In the genomic region with DNA sequence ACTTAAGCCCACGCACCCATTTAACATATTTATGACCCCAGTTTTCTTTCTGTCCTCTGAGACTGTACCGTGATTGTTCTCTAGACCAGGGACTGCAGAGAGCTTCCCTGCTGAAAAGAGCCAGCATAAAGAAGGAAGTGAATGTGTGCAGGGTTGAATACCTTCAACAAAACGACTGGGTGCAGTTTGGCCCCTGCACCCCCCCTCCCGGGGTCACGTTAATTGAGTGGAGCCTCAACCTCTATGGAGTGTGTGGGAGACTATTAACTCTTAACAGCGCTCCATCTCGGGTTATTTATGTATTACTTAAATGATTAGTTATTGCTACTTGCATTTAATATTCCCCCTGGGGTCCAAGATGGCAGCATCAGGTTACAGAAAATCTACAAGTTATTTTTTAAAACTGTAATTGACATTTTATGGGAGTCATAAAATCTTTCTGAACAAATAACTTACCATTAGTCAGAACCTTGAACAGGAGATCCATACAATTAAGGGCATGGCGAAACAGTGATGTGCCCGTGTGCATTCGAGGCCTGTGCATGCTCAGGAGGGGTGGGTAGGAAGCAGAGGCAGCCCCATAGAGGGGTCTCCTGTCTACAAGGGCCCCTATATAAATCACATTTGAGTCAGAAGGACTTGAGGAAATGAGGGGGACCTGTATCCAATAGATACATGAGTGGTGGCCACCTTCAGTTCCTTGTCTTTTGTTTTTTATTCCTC, we compare ENCODE assay signal across 15 mouse cellular contexts. TPM values are rescaled to one million over a fixed set of nuclear protein-coding genes. Genes with fewer than 3 reads are reported as not detected.
A peak's percentile ranks its signal among the peaks of the same experiment; 100 is the strongest.
DNase-seq lines count a peak whose midpoint lies in the region; ATAC-seq and TF ChIP-seq lines count a peak whose summit lies in the region.
"Had no signal": no experiment of that assay in that cellular context is flagged by ENCODE, and none has a peak within 500 bp of the region (broad histone marks: within the 10 kb centered on the region; RNA-seq: fewer than 3 reads in every experiment).

No protein-coding gene starts in this region.

- no peak for ATAC-seq in midbrain, postnatal 0 days (ENCODE audit: low FRiP score)
- ATAC-seq in forebrain, embryonic 16.5 days = peak; percentile 86
- peak; percentile 58 for ATAC-seq in midbrain, embryonic 13.5 days
- ATAC-seq in liver, postnatal 0 days = no peak

- no peak overlapping the region for H3K4me3 ChIP-seq in midbrain, embryonic 10.5 days
- no peak overlapping the region for H3K4me3 ChIP-seq in midbrain, postnatal 0 days (ENCODE audit: low read depth, low read length)
- no peak overlapping the region for H3K4me3 ChIP-seq in forebrain, embryonic 16.5 days (replicated peaks; ENCODE audit: low read length)
- H3K4me3 ChIP-seq in midbrain, embryonic 13.5 days (replicated peaks) = no peak overlapping the region
- no peak overlapping the region for H3K4me3 ChIP-seq in liver, postnatal 0 days (ENCODE audit: low read depth, low read length)

- no peak overlapping the region for H3K4me2 ChIP-seq in midbrain, postnatal 0 days (ENCODE audit: low read depth, low read length, poor library complexity, severe bottlenecking)
- H3K4me2 ChIP-seq in forebrain, embryonic 16.5 days (ENCODE audit: low read length) = no peak overlapping the region
- H3K4me2 ChIP-seq in midbrain, embryonic 13.5 days (replicated peaks) = no peak overlapping the region
- H3K4me2 ChIP-seq in liver, postnatal 0 days (ENCODE audit: low read depth, low read length) = no peak overlapping the region
- H3K4me2 ChIP-seq: heart, embryonic 11.5 days had no signal

- DNase-seq in embryo, embryonic 11 days = peak; percentile 57
- no peak for DNase-seq in embryo, embryonic 9.5 days (ENCODE audit: extremely low spot score)
- DNase-seq in midbrain, embryonic 10.5 days (ENCODE audit: low spot score) = no peak
- no peak for DNase-seq in midbrain, postnatal 0 days (ENCODE audit: low spot score)
- DNase-seq in left cerebral cortex, adult 8-10 months (ENCODE audit: low spot score in 2 of 2) = no peak
- DNase-seq in liver, postnatal 0 days = no peak
- DNase-seq: cerebellum, adult 11-12 months; heart, postnatal 4 days; kidney, adult 8-10 months; lung, postnatal 4 days; thymus, postnatal 36 days had no signal

- peak overlapping the region; percentile 38; the same call in 1 of the 2 replicates for H3K27ac ChIP-seq in midbrain, embryonic 10.5 days (replicated peaks)
- H3K27ac ChIP-seq in midbrain, postnatal 0 days (ENCODE audit: low read depth, low read length) = no peak overlapping the region
- no peak overlapping the region for H3K27ac ChIP-seq in forebrain, embryonic 16.5 days (ENCODE audit: low read length)
- no peak overlapping the region for H3K27ac ChIP-seq in midbrain, embryonic 13.5 days
- H3K27ac ChIP-seq in liver, postnatal 0 days (ENCODE audit: low read depth) = no peak overlapping the region

- H3K9ac ChIP-seq in midbrain, postnatal 0 days (replicated peaks; ENCODE audit: low read length, poor library complexity, severe bottlenecking) = no peak overlapping the region
- no peak overlapping the region for H3K9ac ChIP-seq in forebrain, embryonic 16.5 days (replicated peaks; ENCODE audit: low read depth, low read length)
- no peak overlapping the region for H3K9ac ChIP-seq in midbrain, embryonic 13.5 days (replicated peaks)
- no peak overlapping the region for H3K9ac ChIP-seq in liver, postnatal 0 days (replicated peaks)

- WGBS in midbrain, embryonic 10.5 days = 50% methylated on average over 10 of the region's 10 CpGs
- WGBS in midbrain, postnatal 0 days = 40% methylated on average over 10 of the region's 10 CpGs
- WGBS in forebrain, embryonic 16.5 days = 14% methylated on average over 10 of the region's 10 CpGs
- WGBS in midbrain, embryonic 13.5 days = 31% methylated on average over 10 of the region's 10 CpGs
- WGBS in liver, postnatal 0 days (ENCODE audit: insufficient replicate concordance) = 50% methylated on average over 10 of the region's 10 CpGs

- H3K4me1 ChIP-seq in midbrain, embryonic 10.5 days = peaks cover 28% of the 10 kb centered on the region
- no peaks in the 10 kb centered on the region for H3K4me1 ChIP-seq in midbrain, postnatal 0 days (ENCODE audit: insufficient read depth, low read length)
- 0 out of 2 replicates have a peak, but pooled peaks cover 2% of the 10 kb centered on the region for H3K4me1 ChIP-seq in forebrain, embryonic 16.5 days (replicated peaks; ENCODE audit: control insufficient read depth, insufficient read depth, low read length)
- peaks cover 16% of the 10 kb centered on the region for H3K4me1 ChIP-seq in midbrain, embryonic 13.5 days (replicated peaks)
- no peaks in the 10 kb centered on the region for H3K4me1 ChIP-seq in liver, postnatal 0 days (ENCODE audit: insufficient read depth)

- no peak for TF ChIP-seq CTCF in midbrain, postnatal 0 days (IDR thresholded peaks at IDR 0.05)
- TF ChIP-seq CTCF in liver, postnatal 0 days (IDR thresholded peaks at IDR 0.05; ENCODE audit: low read depth) = no peak

- H3K9me3 ChIP-seq in midbrain, embryonic 10.5 days (replicated peaks) = no peaks in the 10 kb centered on the region
- no peaks in the 10 kb centered on the region for H3K9me3 ChIP-seq in midbrain, postnatal 0 days (ENCODE audit: low read length)
- no peaks in the 10 kb centered on the region for H3K9me3 ChIP-seq in forebrain, embryonic 16.5 days (ENCODE audit: control insufficient read depth, low read length)
- no peaks in the 10 kb centered on the region for H3K9me3 ChIP-seq in midbrain, embryonic 13.5 days
- H3K9me3 ChIP-seq in liver, postnatal 0 days (ENCODE audit: low read length) = no peaks in the 10 kb centered on the region

- H3K36me3 ChIP-seq in midbrain, embryonic 10.5 days = no peaks in the 10 kb centered on the region
- H3K36me3 ChIP-seq in midbrain, postnatal 0 days (ENCODE audit: insufficient read depth, low read length) = no peaks in the 10 kb centered on the region
- H3K36me3 ChIP-seq in forebrain, embryonic 16.5 days (ENCODE audit: control insufficient read depth, insufficient read depth) = no peaks in the 10 kb centered on the region
- H3K36me3 ChIP-seq in midbrain, embryonic 13.5 days = no peaks in the 10 kb centered on the region
- H3K36me3 ChIP-seq in liver, postnatal 0 days (replicated peaks; ENCODE audit: insufficient read depth, low read length) = no peaks in the 10 kb centered on the region

- peaks cover 55% of the 10 kb centered on the region for H3K27me3 ChIP-seq in midbrain, embryonic 10.5 days (ENCODE audit: low read depth, poor library complexity, severe bottlenecking)
- H3K27me3 ChIP-seq in midbrain, postnatal 0 days (ENCODE audit: insufficient read depth, low read length) = no peaks in the 10 kb centered on the region
- no peaks in the 10 kb centered on the region for H3K27me3 ChIP-seq in forebrain, embryonic 16.5 days (replicated peaks; ENCODE audit: control insufficient read depth, insufficient read depth, low read length)
- peaks cover 19% of the 10 kb centered on the region; the same call in 1 of the 2 replicates for H3K27me3 ChIP-seq in midbrain, embryonic 13.5 days
- no peaks in the 10 kb centered on the region for H3K27me3 ChIP-seq in liver, postnatal 0 days (ENCODE audit: insufficient read depth, low read length)

- no peak for TF ChIP-seq EP300 in liver, postnatal 0 days (IDR thresholded peaks at IDR 0.05; ENCODE audit: low read depth)

RNA-seq across cellular contexts. Expression of a gene that starts 43.3 kb away (rescaled TPM):
- polyA plus RNA-seq in midbrain, embryonic 10.5 days (2016; fragmentation: Nextera tagmentation; extraction: Ambion mirVana) = 49.2 and 49.5 TPM in 2 replicates
- total RNA-seq in midbrain, postnatal 0 days (2014; rRNA removed) = 40.9 and 53.4 TPM in 2 replicates
- polyA plus RNA-seq in midbrain, postnatal 0 days (2015; fragmentation: Nextera tagmentation; extraction: Ambion mirVana) = 12.3 and 12.9 TPM in 2 replicates
- polyA plus RNA-seq in forebrain, embryonic 16.5 days (2015; fragmentation: Nextera tagmentation; extraction: Ambion mirVana) = 18.8 and 26.2 TPM in 2 replicates
- 17.5 and 30.6 TPM in 2 replicates for polyA plus RNA-seq in midbrain, embryonic 13.5 days (2015; fragmentation: Nextera tagmentation; extraction: Ambion mirVana)
- total RNA-seq in left cerebral cortex, adult 8-10 months (2022) = 1 to 10 TPM; 5.9 to 7.6 (median 7.6) TPM
- polyA plus RNA-seq in liver, postnatal 0 days (2015; fragmentation: Nextera tagmentation; extraction: Ambion mirVana) = 3.1 and 4.0 TPM in 2 replicates
- total RNA-seq: common myeloid progenitor, adult 5-6 weeks had no signal

Comparison
In these comparisons a context has a peak if more than half of its experiments do, and no peak if none do; other contexts are left out.
1. ATAC-seq: peak in forebrain, embryonic 16.5 days (single experiment) and midbrain, embryonic 13.5 days (single experiment); none in midbrain, postnatal 0 days (single experiment) and liver, postnatal 0 days (single experiment).